Mouse (Mus musculus) small intestine, adult 2 months (tissue): Measurements from ENCODE around the gene Ccdc60. TPM values are rescaled to one million over a fixed set of nuclear protein-coding genes. Genes with fewer than 3 reads are reported as not detected.

Experiments used
- H3K27ac ChIP-seq: fragments of 200-500 bp; 2 replicates; pipeline ENCODE4 v1.5.1; 2012; ENCODE audit warnings: low read depth, low read length, control low read depth, inconsistent platforms; ENCODE audit not compliant: insufficient read depth
- H3K27me3 ChIP-seq: fragments of 200-500 bp; 2 replicates; pipeline ENCODE4 v1.6.1; 2012; ENCODE audit warnings: mild to moderate bottlenecking, moderate library complexity, low read length, inconsistent platforms; ENCODE audit not compliant: control insufficient read depth, insufficient read depth
- H3K36me3 ChIP-seq: fragments of 200-500 bp; 2 replicates; pipeline ENCODE4 v1.6.1; 2012; ENCODE audit warnings: mild to moderate bottlenecking, low read length, control low read depth, inconsistent platforms; ENCODE audit not compliant: control insufficient read depth, insufficient read depth
- H3K4me1 ChIP-seq: fragments of 200-500 bp; 2 replicates; pipeline ENCODE4 v1.6.1; 2012; ENCODE audit warnings: low read length, inconsistent platforms, mixed read lengths; ENCODE audit not compliant: control insufficient read depth, insufficient read depth, insufficient read length
- H3K4me3 ChIP-seq: fragments of 200-500 bp; 2 replicates; pipeline ENCODE4 v1.5.1; 2012; ENCODE audit warnings: low read depth, mild to moderate bottlenecking, control low read depth, inconsistent platforms, low read length, moderate library complexity
- CTCF ChIP-seq: fragments of 200-500 bp; IDR thresholded peaks from 2 replicates; pipeline ENCODE4 v1.5.1; 2012; ENCODE audit warnings: low read depth, mild to moderate bottlenecking, control low read depth, inconsistent platforms, low read length, moderate library complexity, mixed read lengths; ENCODE audit not compliant: insufficient replicate concordance, insufficient read length; ENCODE audit errors: extremely low read depth
- POLR2A ChIP-seq: fragments of 200-500 bp; IDR thresholded peaks from 2 replicates; pipeline ENCODE4 v1.6.1; 2012; ENCODE audit warnings: low read depth, mild to moderate bottlenecking, control low read depth, inconsistent platforms, low read length, moderate library complexity
- WGBS: fragments of 180-500 bp; shearing (Covaris S2); methylation state at CpG from one replicate; pipeline ENCODE4 v1.1.7; 2018; 5-methylcytosine and 5-hydroxymethylcytosine counted together
- polyA plus RNA-seq: library from polyadenylated mRNA; depleted of rRNA; stranded (reverse); fragments of >200 nt; gene quantifications from 2 replicates; pipeline ENCODE4 v1.2.3, GENCODE M21; 2012

Gene Ccdc60
- polyA plus RNA-seq, 1 experiment, result 0.16 TPM

DNA sequence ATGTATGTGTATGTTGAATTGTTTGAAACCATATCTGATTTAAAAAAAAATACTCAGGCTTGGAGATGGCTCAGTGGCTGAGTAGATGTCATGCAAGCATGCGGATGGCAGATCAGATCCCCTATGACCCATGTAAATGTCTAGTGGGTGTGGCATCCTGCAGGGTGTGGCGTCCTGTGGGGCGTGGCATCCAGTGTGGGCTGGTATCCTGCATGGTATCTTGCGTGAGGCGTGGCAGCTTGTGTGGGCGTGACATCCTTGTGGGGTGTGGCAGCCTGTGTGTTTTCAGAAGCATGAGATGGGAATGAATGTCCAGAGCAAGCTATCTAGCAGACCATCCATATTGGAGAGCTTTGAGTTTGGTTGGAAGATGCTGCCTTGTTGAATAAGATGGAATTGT, 36.6 kb downstream of the Ccdc60 start:
- H3K36me3 ChIP-seq, result no peaks in the 10 kb centered on the region
- no peaks in the 10 kb centered on the region for H3K4me1 ChIP-seq
- H3K27ac ChIP-seq, result no peak overlapping the region
- no peak overlapping the region for H3K4me3 ChIP-seq
- H3K27me3 ChIP-seq, result no peaks in the 10 kb centered on the region
- WGBS, result 64% methylated on average over 6 of the region's 6 CpGs
- TF ChIP-seq CTCF (no peak), POLR2A (no peak)

DNA sequence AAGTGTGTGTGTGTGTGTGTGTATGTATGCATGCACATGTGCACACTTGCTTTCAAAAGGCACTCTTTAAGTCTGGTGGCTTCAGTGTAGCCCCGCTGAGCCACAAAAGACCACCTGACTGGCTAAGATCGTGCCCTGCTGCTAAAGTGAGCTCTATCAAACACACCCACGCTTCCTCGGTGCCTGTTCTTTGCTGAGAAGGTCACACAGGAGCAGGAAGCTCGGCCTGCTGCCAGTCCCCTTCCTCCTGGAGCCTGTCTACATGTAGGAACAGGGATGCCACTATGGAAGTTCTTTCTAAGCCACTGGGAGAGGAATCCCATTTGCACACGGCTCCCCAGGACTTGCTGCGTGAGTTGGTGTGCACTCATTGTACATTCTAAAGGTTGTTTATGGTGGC, 42.1 kb downstream of the Ccdc60 start:
- H3K4me1 ChIP-seq, result no peaks in the 10 kb centered on the region
- 71% methylated on average over 7 of the region's 7 CpGs for WGBS
- H3K4me3 ChIP-seq, result no peak overlapping the region
- no peak overlapping the region for H3K27ac ChIP-seq
- TF ChIP-seq POLR2A (no peak), CTCF (no peak)
- H3K36me3 ChIP-seq, result no peaks in the 10 kb centered on the region
- H3K27me3 ChIP-seq, result no peaks in the 10 kb centered on the region

DNA sequence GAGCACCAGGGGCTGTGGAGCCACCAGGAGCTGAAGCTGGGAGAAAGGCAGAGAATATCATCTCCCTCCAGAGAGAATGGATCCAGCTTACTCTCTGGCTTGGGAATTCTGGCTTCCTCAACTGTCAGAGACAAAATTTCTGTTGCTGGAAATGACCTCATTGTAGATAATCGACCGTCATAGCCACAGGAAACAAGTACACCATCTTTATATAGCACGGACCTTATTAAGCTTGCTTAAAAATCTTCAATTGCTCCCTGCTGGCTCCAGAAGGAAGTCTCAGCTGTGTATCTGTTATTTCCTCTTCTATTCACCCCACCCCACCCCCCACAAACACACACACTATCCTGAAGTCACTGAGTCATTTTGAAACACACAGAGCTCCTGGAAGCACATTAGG, 44.3 kb downstream of the Ccdc60 start:
- H3K27ac ChIP-seq, result no peak overlapping the region
- 63% methylated on average over 3 of the region's 3 CpGs for WGBS
- TF ChIP-seq POLR2A, result no peak
- no peak for TF ChIP-seq CTCF

DNA sequence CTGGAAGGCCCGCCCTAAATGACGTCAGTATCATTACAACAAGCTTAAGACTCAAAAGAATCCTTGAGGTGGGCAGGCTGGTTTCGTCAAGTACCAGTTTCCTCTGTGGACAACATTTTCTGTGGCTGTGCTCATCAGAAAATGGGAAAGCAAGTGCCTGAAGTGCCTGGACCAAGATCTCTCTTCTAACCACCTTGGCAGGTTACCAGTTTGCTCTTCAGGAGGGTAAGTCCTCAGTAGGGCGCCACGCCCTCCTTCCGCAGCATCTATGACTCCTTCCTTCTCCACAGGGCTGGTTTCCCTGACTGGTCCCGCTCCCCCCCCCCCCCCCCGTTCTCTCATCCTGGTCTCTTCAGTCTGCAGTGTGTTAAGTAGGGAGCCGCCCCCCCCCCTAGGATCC, 45.2 kb downstream of the Ccdc60 start:
- Histone ChIP-seq H3K4me1 (no peaks in the 10 kb centered on the region), H3K27ac (no peak overlapping the region), H3K36me3 (no peaks in the 10 kb centered on the region), H3K4me3 (no peak overlapping the region), H3K27me3 (no peaks in the 10 kb centered on the region)
- no peak for TF ChIP-seq CTCF
- no peak for TF ChIP-seq POLR2A
- WGBS, result 73% methylated on average over 8 of the region's 9 CpGs

More for the DNA sequence above, 44.3 kb downstream of the Ccdc60 start:
- Histone ChIP-seq H3K4me1 (no peaks in the 10 kb centered on the region), H3K36me3 (no peaks in the 10 kb centered on the region), H3K4me3 (no peak overlapping the region), H3K27me3 (no peaks in the 10 kb centered on the region)

DNA sequence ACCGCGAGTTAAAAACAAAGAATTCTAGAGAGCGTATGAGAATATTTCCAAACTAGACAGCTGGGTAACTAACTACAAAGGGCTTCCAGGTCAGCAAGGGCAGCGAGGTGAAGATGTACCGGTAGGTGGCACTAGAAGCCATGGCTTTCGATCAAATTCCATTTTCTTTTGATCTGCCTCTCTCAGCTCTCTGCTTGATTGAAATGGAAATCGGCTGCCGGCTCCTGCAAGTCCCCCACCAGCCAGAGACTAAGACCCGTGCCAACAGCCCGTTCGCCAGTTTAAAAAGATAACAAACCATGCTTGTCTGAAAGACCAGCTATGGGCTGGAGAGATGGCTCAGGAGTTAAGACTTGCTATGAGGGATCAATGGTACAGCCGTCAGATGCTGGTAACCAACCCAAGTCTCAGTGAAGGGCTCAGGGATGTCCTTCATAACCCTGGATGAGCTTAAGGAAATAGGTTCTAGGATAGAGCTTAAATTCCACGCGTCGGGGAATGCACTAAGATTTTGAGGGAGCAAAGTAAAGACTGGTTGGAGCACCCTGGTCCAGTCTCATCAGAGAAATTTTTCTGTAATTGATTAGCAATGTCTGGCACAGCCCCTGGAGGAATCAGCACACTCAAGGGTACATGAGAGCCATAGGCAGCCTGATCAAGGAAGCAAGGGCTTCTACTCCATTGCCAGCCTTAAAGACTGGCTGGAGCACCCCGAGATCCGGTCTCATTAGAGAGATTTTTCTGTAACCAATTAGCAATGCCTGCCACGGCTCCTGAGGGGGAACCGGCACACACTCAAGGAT, 56.7 kb downstream of the Ccdc60 start:
- Histone ChIP-seq H3K4me1 (no peaks in the 10 kb centered on the region), H3K4me3 (no peak overlapping the region), H3K27me3 (no peaks in the 10 kb centered on the region), H3K36me3 (no peaks in the 10 kb centered on the region), H3K27ac (no peak overlapping the region)
- 30% methylated on average over 19 of the region's 19 CpGs for WGBS
- TF ChIP-seq POLR2A, result no peak
- TF ChIP-seq CTCF, result peak; percentile 51; the same call in 1 of the 2 replicates

DNA sequence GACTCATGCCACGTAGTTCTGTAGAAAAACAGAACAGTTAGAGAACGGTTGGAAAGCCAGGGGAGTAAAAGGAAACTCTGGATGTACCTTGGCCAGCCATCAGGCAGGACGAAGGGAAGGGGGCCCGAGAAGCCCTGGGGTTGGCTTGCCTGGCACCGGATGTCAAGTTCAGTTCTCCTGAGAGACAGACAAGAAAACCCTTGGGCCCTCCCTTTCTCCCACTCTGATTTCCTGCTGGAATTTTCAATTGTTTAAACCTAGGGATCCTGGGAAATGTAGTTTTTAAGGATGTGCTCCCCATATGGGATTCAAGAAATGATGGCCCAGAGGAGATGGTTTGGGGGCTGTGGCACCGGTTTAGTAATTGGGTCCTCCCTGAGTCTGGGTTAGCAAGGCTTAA, 60.4 kb downstream of the Ccdc60 start:
- WGBS, result 77% methylated on average over 6 of the region's 6 CpGs

DNA sequence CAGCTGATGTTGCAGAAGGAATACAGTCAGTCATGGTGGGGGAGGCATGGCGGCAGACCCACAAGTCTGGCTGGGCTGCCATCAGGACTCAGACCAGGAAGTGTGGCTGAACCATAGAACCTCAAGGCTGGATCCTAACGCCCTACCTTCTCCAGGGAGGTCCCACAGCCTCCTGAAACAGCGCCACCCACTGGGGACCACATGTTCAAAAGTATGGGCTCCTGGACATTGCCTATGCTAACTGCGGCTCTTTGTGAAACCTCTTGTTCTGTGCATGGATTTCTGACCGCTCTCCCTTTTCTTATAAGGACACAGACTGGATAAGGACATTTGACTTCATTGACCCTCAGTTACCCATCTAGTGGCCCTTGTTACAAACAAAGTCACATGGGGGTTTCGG, 64.8 kb downstream of the Ccdc60 start:
- Histone ChIP-seq H3K27ac (no peak overlapping the region), H3K36me3 (no peaks in the 10 kb centered on the region), H3K4me3 (no peak overlapping the region), H3K4me1 (no peaks in the 10 kb centered on the region), H3K27me3 (no peaks in the 10 kb centered on the region)
- TF ChIP-seq POLR2A, result no peak
- no peak for TF ChIP-seq CTCF
- 73% methylated on average over 6 of the region's 6 CpGs for WGBS

More for the DNA sequence above, 60.4 kb downstream of the Ccdc60 start:
- no peak for TF ChIP-seq POLR2A
- no peak for TF ChIP-seq CTCF
- Histone ChIP-seq H3K4me1 (no peaks in the 10 kb centered on the region), H3K4me3 (no peak overlapping the region), H3K36me3 (no peaks in the 10 kb centered on the region), H3K27ac (no peak overlapping the region), H3K27me3 (no peaks in the 10 kb centered on the region)

DNA sequence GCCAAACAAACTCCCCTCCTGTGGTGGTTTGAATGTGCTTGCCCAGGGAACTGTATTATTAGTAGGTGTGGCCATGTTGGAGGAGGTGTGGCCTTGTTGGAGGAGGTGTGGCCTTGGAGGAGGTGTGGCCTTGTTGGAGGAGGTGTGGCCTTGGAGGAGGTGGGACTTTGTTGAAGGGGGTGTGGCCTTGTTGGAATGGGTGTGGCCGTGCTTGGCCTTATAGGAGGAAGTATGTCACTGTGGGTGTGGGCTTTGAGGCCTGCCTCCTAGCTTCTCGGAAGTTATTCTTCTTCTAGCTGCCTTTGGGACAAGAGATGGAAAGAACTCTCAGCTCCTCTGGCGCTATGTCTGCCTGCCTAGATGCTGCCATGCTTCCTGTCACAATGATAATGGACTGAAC, 66.9 kb downstream of the Ccdc60 start:
- no peaks in the 10 kb centered on the region for H3K27me3 ChIP-seq
- H3K4me1 ChIP-seq, result no peaks in the 10 kb centered on the region

More for the DNA sequence above, 66.9 kb downstream of the Ccdc60 start:
- TF ChIP-seq CTCF (no peak), POLR2A (no peak)
- H3K27ac ChIP-seq, result no peak overlapping the region
- no peak overlapping the region for H3K4me3 ChIP-seq
- H3K36me3 ChIP-seq, result no peaks in the 10 kb centered on the region
- WGBS, result 80% methylated on average over 3 of the region's 3 CpGs
